Mouse (Mus musculus) liver, postnatal 0 days (tissue): ENCODE data around the gene Spag8.

Source experiments
- CTCF ChIP-seq: sonication (generic); IDR thresholded peaks from 2 replicates; pipeline ENCODE4 v1.5.1; 2016; ENCODE audit warnings: antibody characterized with exemption, low read depth
- EP300 ChIP-seq: IDR thresholded peaks from 2 replicates; pipeline ENCODE4 v1.6.1; 2016; ENCODE audit warnings: antibody characterized with exemption, low read depth, mild to moderate bottlenecking

DNA sequence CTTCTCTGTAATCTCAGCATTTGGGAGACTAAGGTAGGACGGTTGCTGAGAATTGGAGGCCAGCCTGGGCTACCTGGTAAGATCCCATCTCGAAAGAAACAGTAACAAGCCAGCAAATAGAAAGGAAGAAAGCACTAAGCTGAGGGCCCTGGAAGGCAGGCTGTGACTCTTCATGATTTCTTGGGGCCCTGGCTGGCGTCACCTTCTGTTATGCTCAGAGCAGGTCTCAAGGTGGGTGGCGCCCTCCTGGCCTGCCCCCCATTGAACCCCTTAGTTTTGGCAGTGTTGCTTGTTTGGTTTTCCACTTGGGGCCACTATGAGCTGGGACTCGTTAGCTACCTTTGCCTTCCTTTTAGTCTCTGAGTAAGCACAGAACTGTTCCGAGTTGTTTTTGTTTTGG, 16.6 kb downstream of the Spag8 start:
- no peak for TF ChIP-seq CTCF
- no peak for TF ChIP-seq EP300
